Mouse (Mus musculus): ENCODE data around the gene Ctla2a. TPM values are rescaled to one million over a fixed set of nuclear protein-coding genes. Genes with fewer than 3 reads are reported as not detected.

The Ctla2a gene
- polyA plus RNA-seq, 1 experiment from 2014 or later: 12.0 TPM

Other genes starting within 250 kb of the Ctla2a start
- not detected in 2 replicates for gene BC051665, start 150.3 kb downstream of the Ctla2a start, polyA plus RNA-seq (2016; fragmentation: Nextera tagmentation; extraction: Ambion mirVana)
- gene Ctsll3, start 133.8 kb downstream of the Ctla2a start, polyA plus RNA-seq (2016; fragmentation: Nextera tagmentation; extraction: Ambion mirVana): not detected in 2 replicates
- 0.17 TPM in 1 of 2 replicates, not detected in the other for gene 4930486L24Rik, start 72.2 kb downstream of the Ctla2a start, polyA plus RNA-seq (2016; fragmentation: Nextera tagmentation; extraction: Ambion mirVana)
- gene Gm49392, start 39.7 kb downstream of the Ctla2a start, polyA plus RNA-seq (2016; fragmentation: Nextera tagmentation; extraction: Ambion mirVana): not detected in 2 replicates
- 2.0 and 2.7 TPM in 2 replicates for gene Ctla2b, start 39.2 kb downstream of the Ctla2a start, polyA plus RNA-seq (2016; fragmentation: Nextera tagmentation; extraction: Ambion mirVana)
- gene Tpbpb, start 31.7 kb downstream of the Ctla2a start, polyA plus RNA-seq (2016; fragmentation: Nextera tagmentation; extraction: Ambion mirVana): not detected in 2 replicates
- not detected in 2 replicates for gene Gm49393, start 1.0 kb downstream of the Ctla2a start, polyA plus RNA-seq (2016; fragmentation: Nextera tagmentation; extraction: Ambion mirVana)
- 1.4 TPM in 1 of 2 replicates, not detected in the other for gene Gm49391, start 54 bp downstream of the Ctla2a start, polyA plus RNA-seq (2016; fragmentation: Nextera tagmentation; extraction: Ambion mirVana)
- gene Tpbpa, start 5.4 kb upstream of the Ctla2a start, polyA plus RNA-seq (2016; fragmentation: Nextera tagmentation; extraction: Ambion mirVana): not detected in 2 replicates
- gene Ctsj, start 69.3 kb upstream of the Ctla2a start, polyA plus RNA-seq (2016; fragmentation: Nextera tagmentation; extraction: Ambion mirVana): not detected in 2 replicates
- not detected in 2 replicates for gene Ctsq, start 104.0 kb upstream of the Ctla2a start, polyA plus RNA-seq (2016; fragmentation: Nextera tagmentation; extraction: Ambion mirVana)
- not detected in 2 replicates for gene Ctsr, start 227.6 kb upstream of the Ctla2a start, polyA plus RNA-seq (2016; fragmentation: Nextera tagmentation; extraction: Ambion mirVana)

Measured in midbrain, embryonic 12.5 days (tissue).